In the genomic region with DNA sequence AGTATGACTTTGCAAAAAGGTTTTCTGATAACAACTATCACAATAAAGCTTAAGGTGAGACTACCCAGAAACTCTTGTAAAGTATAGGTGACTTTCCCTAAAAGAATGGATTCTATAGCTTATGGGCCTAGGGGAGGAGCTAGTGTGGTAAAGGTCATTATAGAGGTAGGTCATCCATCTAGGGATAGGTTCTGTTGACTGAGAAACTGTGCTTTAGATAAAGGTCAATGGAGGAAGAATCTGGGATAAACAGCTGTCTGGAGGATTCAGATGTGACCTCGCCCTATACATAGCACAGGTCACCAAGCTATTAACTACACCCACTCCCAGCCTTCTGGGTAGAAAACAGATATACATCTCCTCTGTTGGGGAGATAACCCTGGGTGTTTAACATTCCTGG, we compare ENCODE assay signal across 23 mouse cellular contexts. TPM values are rescaled to one million over a fixed set of nuclear protein-coding genes. Genes with fewer than 3 reads are reported as not detected.
DNase-seq lines count a peak whose midpoint lies in the region; ATAC-seq and TF ChIP-seq lines count a peak whose summit lies in the region.
"Had no signal": no experiment of that assay in that cellular context is flagged by ENCODE, and none has a peak within 500 bp of the region (broad histone marks: within the 10 kb centered on the region; RNA-seq: fewer than 3 reads in every experiment).

No protein-coding gene starts in this region.

- TF ChIP-seq CTCF in ES-Bruce4 (IDR thresholded peaks at IDR 0.05; ENCODE audit: low read depth, low read length) = no peak
- TF ChIP-seq CTCF in thymus, adult 2 months (IDR thresholded peaks at IDR 0.05; ENCODE audit: borderline replicate concordance, control insufficient read depth, extremely low read depth, insufficient read depth, low read length, poor library complexity) = no peak

- H3K9me3 ChIP-seq in ES-Bruce4 (replicated peaks; ENCODE audit: control insufficient read depth, insufficient read depth, low read length, poor library complexity, severe bottlenecking) = no peaks in the 10 kb centered on the region
- H3K9me3 ChIP-seq in ES-E14 (ENCODE audit: control insufficient read depth, insufficient read depth, low read depth, low read length) = no peaks in the 10 kb centered on the region
- H3K9me3 ChIP-seq in stomach, embryonic 16.5 days (replicated peaks; ENCODE audit: control insufficient read depth, low read length) = no peaks in the 10 kb centered on the region
- H3K9me3 ChIP-seq: embryonic facial prominence, embryonic 10.5 days; embryonic facial prominence, embryonic 13.5 days; forebrain, embryonic 13.5 days; hindbrain, embryonic 12.5 days; hindbrain, embryonic 15.5 days had no signal

- H3K27ac ChIP-seq in ES-Bruce4 (ENCODE audit: insufficient read depth, low read length) (peak overlapping the region; percentile 80), ES-E14 (ENCODE audit: insufficient read depth, low read depth, low read length, poor library complexity, severe bottlenecking) (peak overlapping the region; percentile 13; the same call in 1 of the 2 replicates)
- H3K27ac ChIP-seq in stomach, embryonic 16.5 days (ENCODE audit: low read length) = no peak overlapping the region
- H3K27ac ChIP-seq in thymus, adult 2 months (ENCODE audit: control insufficient read depth, insufficient read depth, low read length) = no peak overlapping the region
- H3K27ac ChIP-seq: embryonic facial prominence, embryonic 10.5 days; embryonic facial prominence, embryonic 13.5 days; forebrain, embryonic 13.5 days; gastrocnemius, adult 2 months; hindbrain, embryonic 12.5 days; hindbrain, embryonic 15.5 days had no signal

- H3K27me3 ChIP-seq in ES-Bruce4 (ENCODE audit: control insufficient read depth, insufficient read depth, low read length, poor library complexity, severe bottlenecking) = no peaks in the 10 kb centered on the region
- no peaks in the 10 kb centered on the region for H3K27me3 ChIP-seq in stomach, embryonic 16.5 days (ENCODE audit: control insufficient read depth, insufficient read depth, low read length)
- H3K27me3 ChIP-seq in thymus, adult 2 months (ENCODE audit: control insufficient read depth, insufficient read depth, low read length) = no peaks in the 10 kb centered on the region
- H3K27me3 ChIP-seq: embryonic facial prominence, embryonic 13.5 days; forebrain, embryonic 13.5 days; hindbrain, embryonic 12.5 days; hindbrain, embryonic 15.5 days had no signal

- 0 out of 2 replicates have a peak, but pooled peaks have one; percentile 8 for TF ChIP-seq EP300 in ES-Bruce4 (IDR thresholded peaks at IDR 0.05; ENCODE audit: insufficient read depth, low read depth, low read length)

- peaks cover 5% of the 10 kb centered on the region for H3K4me1 ChIP-seq in ES-Bruce4 (ENCODE audit: control insufficient read depth, insufficient read depth, low read length)
- H3K4me1 ChIP-seq in ES-E14 (ENCODE audit: control insufficient read depth in 2 of 2, insufficient read depth in 2 of 2, low read length in 2 of 2, poor library complexity in 1 of 2) = peaks cover 8 to 12% of the 10 kb centered on the region in 2 experiments; a peak in 2 of 4 replicates
- H3K4me1 ChIP-seq in stomach, embryonic 16.5 days (ENCODE audit: control insufficient read depth, insufficient read depth, low read length) = no peaks in the 10 kb centered on the region
- peaks cover 7% of the 10 kb centered on the region for H3K4me1 ChIP-seq in thymus, adult 2 months (replicated peaks; ENCODE audit: control insufficient read depth, insufficient read depth, low read length)
- H3K4me1 ChIP-seq: embryonic facial prominence, embryonic 10.5 days; embryonic facial prominence, embryonic 13.5 days; forebrain, embryonic 13.5 days; hindbrain, embryonic 12.5 days; hindbrain, embryonic 15.5 days had no signal

- in situ Hi-C loops in ES-E14 (cut with MboI; ENCODE audit: low sequenced_read_pairs in 2 of 2, unreplicated experiment in 2 of 2) = no loop called here

- H3K36me3 ChIP-seq in ES-Bruce4 (ENCODE audit: control insufficient read depth, insufficient read depth, low read length, poor library complexity, severe bottlenecking) (no peaks in the 10 kb centered on the region), ES-E14 (ENCODE audit: control insufficient read depth, insufficient read depth, low read length, poor library complexity, severe bottlenecking) (no peaks in the 10 kb centered on the region)
- H3K36me3 ChIP-seq in stomach, embryonic 16.5 days (ENCODE audit: control insufficient read depth, insufficient read depth, low read length) = no peaks in the 10 kb centered on the region
- no peaks in the 10 kb centered on the region for H3K36me3 ChIP-seq in thymus, adult 2 months (ENCODE audit: control insufficient read depth, insufficient read depth, low read length)
- H3K36me3 ChIP-seq: embryonic facial prominence, embryonic 10.5 days; embryonic facial prominence, embryonic 13.5 days; hindbrain, embryonic 12.5 days; hindbrain, embryonic 15.5 days had no signal

- H3K4me3 ChIP-seq in ES-Bruce4 (ENCODE audit: low read depth, low read length) (no peak overlapping the region), ES-E14 (ENCODE audit: insufficient read depth in 1 of 2, low read depth in 1 of 2, low read length in 2 of 2, poor library complexity in 1 of 2, severe bottlenecking in 1 of 2) (no peak overlapping the region)
- no peak overlapping the region for H3K4me3 ChIP-seq in stomach, embryonic 16.5 days (replicated peaks; ENCODE audit: low read length)
- no peak overlapping the region for H3K4me3 ChIP-seq in thymus, adult 2 months (ENCODE audit: control insufficient read depth, insufficient read depth, low read length)
- H3K4me3 ChIP-seq: embryonic facial prominence, embryonic 10.5 days; embryonic facial prominence, embryonic 13.5 days; erythroblast, embryonic 14.5 days; forebrain, embryonic 13.5 days; gastrocnemius, adult 2 months; hindbrain, embryonic 12.5 days; hindbrain, embryonic 15.5 days had no signal

- TF ChIP-seq POLR2A in ES-Bruce4 (IDR thresholded peaks at IDR 0.05; ENCODE audit: insufficient read depth, low read length) = no peak
- no peak for TF ChIP-seq POLR2A in thymus, adult 2 months (IDR thresholded peaks at IDR 0.05; ENCODE audit: control insufficient read depth, extremely low read depth, insufficient read depth, low read length, poor library complexity)

- WGBS in stomach, embryonic 16.5 days = 95% methylated on average over 1 of the region's 1 CpGs
- 95% methylated on average over 1 of the region's 1 CpGs for WGBS in thymus, adult 2 months

- no peak overlapping the region for H3K4me2 ChIP-seq in stomach, embryonic 16.5 days (ENCODE audit: low read depth, low read length)
- H3K4me2 ChIP-seq: embryonic facial prominence, embryonic 13.5 days; forebrain, embryonic 13.5 days; heart, embryonic 11.5 days; hindbrain, embryonic 12.5 days; hindbrain, embryonic 15.5 days had no signal

- DNase-seq in ES-E14 (ENCODE audit: low read depth, low spot score) = peak; percentile 51
- no peak for DNase-seq in adrenal gland, postnatal 14 days
- DNase-seq in right cerebral cortex, postnatal 4 days = no peak
- no peak for DNase-seq in thymus, adult 2 months
- DNase-seq: adrenal gland, adult 2 months; adrenal gland, postnatal 25 days; cerebellum, adult 11-12 months; cerebellum, adult 8-10 months; cerebellum, postnatal 10 days; cerebellum, postnatal 36 days; embryo, embryonic 11 days; forebrain, postnatal 0 days; gastrocnemius, adult 2 months; gastrocnemius, postnatal 14 days had no signal

- no peak overlapping the region for H3K9ac ChIP-seq in ES-Bruce4 (ENCODE audit: low read depth, poor library complexity, severe bottlenecking)
- H3K9ac ChIP-seq in ES-E14 (ENCODE audit: insufficient read depth, low read depth, low read length, poor library complexity, severe bottlenecking) = no peak overlapping the region
- no peak overlapping the region for H3K9ac ChIP-seq in stomach, embryonic 16.5 days (ENCODE audit: low read length)
- H3K9ac ChIP-seq: embryonic facial prominence, embryonic 13.5 days; forebrain, embryonic 13.5 days; forebrain, postnatal 0 days; hindbrain, embryonic 12.5 days; hindbrain, embryonic 15.5 days had no signal

- 0 out of 2 replicates have a peak, but pooled peaks have one; percentile 13 for ATAC-seq in stomach, embryonic 16.5 days (ENCODE audit: insufficient read depth, low FRiP score)
- ATAC-seq: forebrain, embryonic 13.5 days; forebrain, postnatal 0 days had no signal

TF ChIP-seq in ES-E14, 5 proteins besides CTCF, POLR2A, EP300 and RAD21:
- no peak for TF ChIP-seq ZC3H11A (IDR thresholded peaks at IDR 0.05; ENCODE audit: borderline replicate concordance, low read depth, low read length)
- TF ChIP-seq HCFC1 (IDR thresholded peaks at IDR 0.05; ENCODE audit: borderline replicate concordance, insufficient read depth, low read length) = no peak
- TF ChIP-seq MAFK (IDR thresholded peaks at IDR 0.05; ENCODE audit: insufficient read depth, low read depth, low read length) = no peak
- no peak for TF ChIP-seq CHD2 (IDR thresholded peaks at IDR 0.05; ENCODE audit: low read depth, low read length)
- TF ChIP-seq ZNF384 (IDR thresholded peaks at IDR 0.05; ENCODE audit: low read depth, low read length) = no peak

RNA-seq across cellular contexts. Expression of gene Rel, which starts 31.5 kb away (rescaled TPM):
- polyA plus RNA-seq in ES-Bruce4 (2011; ENCODE audit: insufficient read depth, insufficient read length, low read depth, missing spikeins) = 2.3 and 2.6 TPM in 2 replicates
- total RNA-seq in ES-E14 (2012; rRNA removed) = 0.63 and 0.71 TPM in 2 replicates
- polyA plus RNA-seq in stomach, embryonic 16.5 days (2015; fragmentation: Nextera tagmentation; extraction: Ambion mirVana) = 1.5 TPM in 2 replicates
- total RNA-seq in adrenal gland, postnatal 14 days (2021) = 7.4 and 7.8 TPM in 2 replicates
- polyA plus RNA-seq in thymus, adult 2 months (2012; rRNA removed) = 9.0 and 9.3 TPM in 2 replicates

Comparison
In these comparisons a context has a peak if more than half of its experiments do, and no peak if none do; other contexts are left out.
1. H3K27ac ChIP-seq: peak in ES-Bruce4 (single experiment) and ES-E14 (single experiment); none in stomach, embryonic 16.5 days (single experiment) and thymus, adult 2 months (single experiment).